Mouse (Mus musculus) embryonic fibroblast, embryonic 13.5 days (primary cell): ENCODE data around the gene Gpx6. TPM values are rescaled to one million over a fixed set of nuclear protein-coding genes. Genes with fewer than 3 reads are reported as not detected.

ENCODE experiments used
- H3K27ac ChIP-seq: 2 replicates; pipeline ENCODE4 v1.5.1; 2012; ENCODE audit warnings: low read length, control low read depth, inconsistent platforms; ENCODE audit not compliant: insufficient read depth
- H3K4me1 ChIP-seq: 2 replicates; pipeline ENCODE4 v1.6.1; 2011; ENCODE audit warnings: low read length; ENCODE audit not compliant: control insufficient read depth, insufficient read depth
- H3K4me3 ChIP-seq: 2 replicates; pipeline ENCODE4 v1.5.1; 2011; ENCODE audit warnings: mild to moderate bottlenecking, control low read depth, low read length; ENCODE audit not compliant: insufficient read depth
- CTCF ChIP-seq: IDR thresholded peaks from 2 replicates; pipeline ENCODE4 v1.5.1; 2011; ENCODE audit warnings: mild to moderate bottlenecking, control low read depth, low read length, moderate library complexity, borderline replicate concordance; ENCODE audit not compliant: insufficient read depth
- POLR2A ChIP-seq: IDR thresholded peaks from 2 replicates; pipeline ENCODE4 v1.6.1; 2011; ENCODE audit warnings: low read depth, mild to moderate bottlenecking, control low read depth, low read length, moderate library complexity
- polyA plus RNA-seq: library from polyadenylated mRNA; stranded (reverse); fragments of >200 nt; gene quantifications from 2 replicates; pipeline ENCODE4 v1.2.4, GENCODE M21; 2011; ENCODE audit warnings: low read depth; ENCODE audit not compliant: missing spikeins, insufficient read length

The Gpx6 gene
- polyA plus RNA-seq, 1 experiment = not detected

DNA sequence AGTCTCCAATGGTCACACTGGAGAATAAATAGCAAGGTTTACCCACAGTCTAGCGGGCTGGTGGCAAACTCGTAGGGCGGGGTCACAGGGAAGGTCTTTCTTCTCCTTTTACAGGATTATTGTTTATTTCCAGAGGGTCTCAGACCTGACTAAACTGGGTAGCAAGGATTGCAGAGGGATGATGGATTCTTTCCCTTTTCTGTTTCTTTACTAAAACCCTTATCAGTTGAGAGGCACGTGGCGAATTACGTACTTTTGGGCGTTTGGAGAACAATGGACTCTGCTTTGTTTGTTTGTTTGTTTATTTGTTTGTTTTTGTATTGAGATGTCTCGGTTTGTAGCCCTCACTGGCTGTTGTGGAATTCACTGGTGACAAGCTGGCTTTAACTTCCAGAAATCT lies 32.8 kb upstream of the Gpx6 start:
- no peak overlapping the region for H3K27ac ChIP-seq
- H3K4me1 ChIP-seq = no peaks in the 10 kb centered on the region
- TF ChIP-seq CTCF (no peak), POLR2A (no peak)
- peak overlapping the region; percentile 90 for H3K4me3 ChIP-seq

DNA sequence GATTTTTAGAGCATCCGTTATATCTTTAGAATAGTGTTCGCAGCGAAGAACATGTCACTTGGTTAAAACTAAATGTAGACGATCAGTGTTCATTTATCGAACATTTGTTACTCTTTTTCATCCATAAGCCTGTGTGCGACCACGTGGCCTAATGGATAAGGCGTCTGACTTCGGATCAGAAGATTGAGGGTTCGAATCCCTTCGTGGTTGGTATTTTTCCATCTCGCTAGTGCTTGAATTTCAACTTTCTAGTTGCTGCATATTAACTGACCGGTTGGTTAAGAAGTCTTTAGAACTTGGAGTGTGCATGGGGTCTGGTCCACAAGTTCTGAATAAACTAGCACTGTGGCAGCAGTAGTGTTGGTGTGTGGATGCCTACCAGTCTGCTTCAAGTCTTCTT lies 32.4 kb upstream of the Gpx6 start:
- no peak for TF ChIP-seq POLR2A
- TF ChIP-seq CTCF = no peak
- no peaks in the 10 kb centered on the region for H3K4me1 ChIP-seq
- H3K27ac ChIP-seq = no peak overlapping the region
- peak overlapping the region; percentile 90 for H3K4me3 ChIP-seq

DNA sequence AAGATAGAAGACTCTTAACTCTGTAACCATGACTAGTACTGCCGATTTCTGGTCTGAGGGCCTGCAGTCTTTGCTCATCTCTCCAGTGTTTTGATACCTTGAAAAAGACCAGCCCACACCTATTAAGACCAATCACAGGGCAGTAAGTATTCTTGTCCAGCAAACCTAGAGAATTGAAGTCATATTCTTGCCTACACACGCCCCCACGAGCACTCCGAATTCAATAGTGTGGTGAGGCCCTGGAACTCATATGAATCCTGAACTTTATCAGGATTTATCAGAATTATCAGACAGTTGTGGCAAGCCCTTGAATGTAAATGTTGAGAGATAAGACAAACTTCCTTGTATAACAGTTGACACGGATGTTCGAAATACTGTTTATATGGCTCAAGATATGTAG lies 19.3 kb upstream of the Gpx6 start, which contains the start of gene Gpx5:
Gpx5 (minus strand) TSS at position 101 of the 400 bp plus-strand sequence.
- Histone ChIP-seq H3K27ac (no peak within 1 kb of the TSS), H3K4me1 (no peaks in the 10 kb centered on the region), H3K4me3 (no peak within 1 kb of the TSS)
- TF ChIP-seq CTCF (no peak), POLR2A (no peak)

DNA sequence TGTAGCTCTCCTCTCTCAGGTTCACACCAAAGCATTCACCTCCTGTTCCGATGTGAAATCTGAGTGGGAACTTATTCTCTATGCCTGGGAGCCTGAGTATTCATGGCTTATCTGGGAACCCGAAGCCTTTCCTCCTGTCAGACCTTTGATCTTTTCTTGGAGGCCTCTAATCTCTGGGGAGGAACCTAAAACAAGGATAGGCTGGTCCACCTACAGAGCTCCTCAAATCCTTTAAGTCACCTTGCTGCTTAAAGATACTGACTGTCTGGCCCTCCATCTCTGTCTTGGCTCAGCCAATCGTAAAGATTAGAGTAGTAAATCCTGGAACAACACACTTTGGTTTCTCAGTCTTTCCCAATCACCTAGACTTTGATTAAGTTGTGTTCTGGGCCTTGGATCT lies 13.4 kb upstream of the Gpx6 start:
- H3K27ac ChIP-seq = no peak overlapping the region
- no peak for TF ChIP-seq POLR2A
- H3K4me3 ChIP-seq = no peak overlapping the region

DNA sequence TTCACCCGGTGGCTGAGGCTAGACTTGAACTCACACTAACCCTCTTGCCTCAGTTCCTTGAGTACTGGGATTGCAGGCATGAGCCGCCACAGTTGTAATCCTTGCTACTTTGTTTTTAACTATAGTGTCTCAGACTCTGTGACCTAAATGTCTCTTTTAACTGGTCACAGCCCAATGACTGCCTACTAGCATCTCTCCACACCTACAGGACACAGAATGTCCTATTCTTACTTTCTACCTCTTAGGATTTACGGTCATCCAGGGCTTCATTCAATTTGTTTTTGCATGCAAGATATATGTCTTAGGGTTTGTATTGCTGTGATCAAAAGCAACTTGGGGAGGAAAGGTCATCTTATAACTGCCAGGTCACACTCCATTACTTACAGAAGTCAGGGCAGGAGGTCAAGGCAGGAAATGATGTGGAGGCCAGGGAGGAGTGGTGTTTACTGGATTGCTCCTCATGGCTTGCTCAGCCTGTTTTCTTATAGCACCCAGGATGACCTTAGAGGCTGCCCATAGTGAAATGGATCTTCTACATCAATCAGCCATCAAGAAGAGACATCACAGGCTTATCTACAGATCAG lies 7.3 kb upstream of the Gpx6 start:
- TF ChIP-seq POLR2A (no peak), CTCF (no peak)
- no peaks in the 10 kb centered on the region for H3K4me1 ChIP-seq
- H3K4me3 ChIP-seq = no peak overlapping the region
- no peak overlapping the region for H3K27ac ChIP-seq

More for the DNA sequence above, 13.4 kb upstream of the Gpx6 start:
- no peaks in the 10 kb centered on the region for H3K4me1 ChIP-seq

DNA sequence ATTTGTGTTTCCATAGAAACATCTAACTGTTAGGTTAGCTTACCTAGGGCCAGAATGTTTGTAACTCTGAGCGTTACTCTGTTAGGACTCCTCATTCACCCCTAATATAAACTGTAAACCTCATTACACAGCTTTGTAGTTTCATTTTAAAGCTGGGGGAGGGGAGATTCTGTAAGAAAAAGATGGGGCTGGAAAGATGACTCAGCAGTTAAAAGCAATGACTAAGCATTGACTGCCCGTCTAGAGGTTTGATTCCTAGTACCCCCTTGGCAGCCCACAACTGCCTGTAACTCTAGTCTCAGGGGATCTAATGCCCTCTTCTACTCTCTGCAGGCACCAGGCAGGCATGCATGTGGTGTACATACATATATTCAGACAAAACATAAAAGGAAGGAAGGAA lies 2.1 kb upstream of the Gpx6 start:
- H3K4me1 ChIP-seq = no peaks in the 10 kb centered on the region
- TF ChIP-seq POLR2A (no peak), CTCF (no peak)
- H3K4me3 ChIP-seq = no peak overlapping the region
- no peak overlapping the region for H3K27ac ChIP-seq

DNA sequence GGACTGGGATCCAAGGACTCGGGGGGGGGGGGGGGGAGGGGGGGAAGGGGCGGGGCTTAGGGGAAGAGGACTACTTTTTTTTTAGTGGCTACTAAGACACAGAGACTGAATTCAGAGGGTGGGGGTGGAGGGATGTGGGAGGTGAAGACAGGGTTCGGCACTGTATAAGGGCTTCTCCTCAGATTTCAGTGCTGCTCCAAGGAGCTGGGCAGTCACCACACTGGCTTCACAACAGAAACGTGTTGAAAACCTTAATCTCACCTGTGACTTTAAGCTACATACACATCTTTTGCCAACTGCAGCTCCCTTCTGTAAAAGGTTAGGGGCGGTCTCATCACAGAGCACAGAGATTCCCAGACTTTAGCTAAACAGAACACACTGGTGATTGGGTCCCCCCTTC lies 929 bp downstream of the Gpx6 start:
- TF ChIP-seq POLR2A (no peak), CTCF (no peak)
- Histone ChIP-seq H3K27ac (no peak overlapping the region), H3K4me1 (no peaks in the 10 kb centered on the region), H3K4me3 (no peak overlapping the region)

DNA sequence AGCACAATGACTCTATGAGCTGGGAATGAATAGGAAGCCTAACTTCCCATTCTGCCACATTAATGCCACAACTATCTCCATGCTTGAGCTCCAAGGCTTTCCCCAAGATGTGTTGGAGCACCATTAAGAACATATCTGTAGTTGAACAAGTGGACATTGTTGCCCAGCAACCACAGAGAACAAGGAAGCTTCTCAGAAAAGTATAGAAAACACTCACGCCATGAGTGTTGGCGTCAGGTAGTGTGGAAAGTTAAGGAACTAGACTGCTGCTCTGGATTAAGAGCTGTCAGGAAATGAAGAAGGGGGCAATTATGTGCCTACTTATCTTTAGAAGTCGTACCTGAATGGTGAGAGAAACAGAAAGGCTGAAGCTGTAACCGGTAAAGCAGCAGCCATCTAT lies 2.0 kb downstream of the Gpx6 start:
- TF ChIP-seq POLR2A (no peak), CTCF (no peak)
- no peak overlapping the region for H3K27ac ChIP-seq
- no peaks in the 10 kb centered on the region for H3K4me1 ChIP-seq
- H3K4me3 ChIP-seq = no peak overlapping the region

DNA sequence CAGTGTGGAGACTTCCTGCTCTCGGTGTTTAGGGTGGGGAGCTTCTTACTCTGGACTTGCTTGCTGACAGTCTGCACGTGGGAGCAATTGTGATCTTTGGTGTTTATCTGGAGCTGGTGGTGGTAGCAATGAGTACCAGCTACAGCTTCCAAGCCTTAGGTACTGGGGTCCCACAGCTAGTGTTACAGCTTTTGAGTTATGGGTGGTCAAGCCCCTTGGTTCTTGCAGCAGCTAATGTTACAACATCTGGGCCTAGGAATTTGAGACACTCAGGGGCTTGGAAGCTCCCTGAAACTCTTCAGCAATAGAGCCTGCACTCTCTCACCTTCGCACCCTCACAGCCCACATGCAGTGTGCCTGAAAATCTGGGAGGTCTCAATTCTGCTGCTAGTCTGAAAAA lies 8.3 kb downstream of the Gpx6 start:
- H3K4me3 ChIP-seq = no peak overlapping the region
- no peak overlapping the region for H3K27ac ChIP-seq
- H3K4me1 ChIP-seq = no peaks in the 10 kb centered on the region
- TF ChIP-seq CTCF (no peak), POLR2A (no peak)

DNA sequence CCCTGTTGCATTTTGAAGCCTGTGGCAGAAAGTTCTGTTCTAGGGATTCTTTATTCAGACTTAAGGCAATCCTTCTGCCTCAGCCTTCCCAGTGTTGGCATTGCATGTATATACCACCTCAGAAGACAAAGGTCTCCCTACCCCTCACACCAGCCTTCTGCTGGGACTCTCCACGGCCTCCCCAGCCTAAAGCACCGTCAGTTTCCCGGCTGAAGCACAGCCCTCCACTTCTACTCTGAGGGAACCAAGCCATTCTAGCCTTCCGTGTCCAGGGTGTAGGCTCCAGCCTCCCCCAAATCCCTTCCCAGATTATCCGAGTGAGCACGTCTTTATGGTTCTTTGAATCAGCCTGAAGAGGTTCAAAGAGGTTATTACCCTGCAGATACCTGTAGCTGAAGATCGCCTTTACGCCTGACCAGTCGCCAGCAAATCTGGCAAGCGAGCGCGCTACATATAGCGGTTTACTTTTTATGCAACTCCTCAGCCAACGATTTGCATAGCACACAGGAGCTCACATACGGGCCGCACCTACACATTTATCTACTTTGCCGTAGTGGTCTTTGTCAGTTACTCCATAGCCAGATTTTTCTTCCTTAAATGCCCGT lies 10.1 kb downstream of the Gpx6 start:
- Histone ChIP-seq H3K4me3 (peak overlapping the region; percentile 63), H3K27ac (no peak overlapping the region), H3K4me1 (no peaks in the 10 kb centered on the region)
- TF ChIP-seq POLR2A (no peak), CTCF (no peak)
